Mouse (Mus musculus): ENCODE results near the gene Vmn1r209.
"Not testable (repeated sequence)": the region's sequence is repeated elsewhere in the genome, so short reads cannot be mapped to it uniquely, and the experiment has no call there.

Gene Vmn1r209

DNA sequence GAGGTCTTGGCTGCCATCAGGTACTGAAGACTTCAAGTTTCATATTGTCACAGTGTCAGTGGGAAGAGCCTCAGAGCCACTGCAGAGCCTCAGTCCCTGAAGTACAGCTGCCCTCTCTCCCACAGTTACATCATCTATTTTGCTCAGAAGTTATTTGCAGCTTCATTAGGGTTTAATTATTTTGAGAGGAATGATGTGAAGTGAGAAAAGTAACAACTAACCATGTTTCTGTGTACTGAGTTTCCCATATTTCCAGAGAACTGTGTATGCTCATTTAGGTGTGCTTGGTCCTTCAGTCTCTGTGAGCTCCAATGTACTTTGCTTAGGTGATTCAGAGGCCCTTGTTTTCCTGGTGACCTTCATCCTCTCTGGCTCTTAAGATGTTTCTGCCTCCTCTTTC lies at the start of gene Vmn1r209:
TSS of gene Vmn1r209 (minus strand) at position 101 of the 400 bp plus-strand sequence.
- DNase-seq (ENCODE audit: extremely low spot score, low read depth, low spot score) = not testable (repeated sequence)

GRCm38 (mm10) chr13:22857461-22857860 lies 48.0 kb upstream of the Vmn1r209 start, which contains the start of gene Vmn1r211:
Gene Vmn1r211, minus strand, starts transcription at chr13:22857561.
- DNase-seq (ENCODE audit: extremely low spot score, low read depth, low spot score) = no peak

GRCm38 (mm10) chr13:22854760-22855159 lies 45.3 kb upstream of the Vmn1r209 start:
- no peak for DNase-seq (ENCODE audit: extremely low spot score, low read depth, low spot score)

- DNase-seq (ENCODE audit: extremely low spot score, low read depth, low spot score) = no peak
Observed at GRCm38 (mm10) chr13:22846798-22847197, 37.3 kb upstream of the Vmn1r209 start.

- not testable (repeated sequence) for DNase-seq (ENCODE audit: extremely low spot score, low read depth, low spot score)
Observed at GRCm38 (mm10) chr13:22844304-22844703, 34.8 kb upstream of the Vmn1r209 start.

DNA sequence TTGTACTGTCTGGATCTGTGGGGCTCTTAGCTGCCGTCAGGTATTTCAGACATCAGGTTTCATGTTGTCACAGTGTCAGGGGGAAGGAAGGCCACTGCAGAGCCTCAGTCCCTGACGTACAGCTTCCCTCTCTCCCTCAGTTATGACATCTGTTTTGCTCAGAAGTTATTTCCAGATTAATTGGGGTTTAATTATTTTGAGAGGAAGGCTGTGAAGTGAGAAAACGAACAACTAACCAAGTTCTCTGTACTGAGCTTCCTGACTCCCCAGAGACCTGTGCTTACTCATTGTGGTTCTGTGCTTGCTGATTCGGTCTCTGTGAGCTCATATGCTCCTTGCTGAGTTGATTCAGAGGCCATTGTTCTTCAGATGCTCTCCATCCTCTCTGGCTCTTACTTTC lies 21.8 kb upstream of the Vmn1r209 start, which contains the start of gene Vmn1r210:
TSS of gene Vmn1r210 (minus strand) at position 101 of the 400 bp plus-strand sequence.
- DNase-seq (ENCODE audit: extremely low spot score, low read depth, low spot score) = no peak

DNA sequence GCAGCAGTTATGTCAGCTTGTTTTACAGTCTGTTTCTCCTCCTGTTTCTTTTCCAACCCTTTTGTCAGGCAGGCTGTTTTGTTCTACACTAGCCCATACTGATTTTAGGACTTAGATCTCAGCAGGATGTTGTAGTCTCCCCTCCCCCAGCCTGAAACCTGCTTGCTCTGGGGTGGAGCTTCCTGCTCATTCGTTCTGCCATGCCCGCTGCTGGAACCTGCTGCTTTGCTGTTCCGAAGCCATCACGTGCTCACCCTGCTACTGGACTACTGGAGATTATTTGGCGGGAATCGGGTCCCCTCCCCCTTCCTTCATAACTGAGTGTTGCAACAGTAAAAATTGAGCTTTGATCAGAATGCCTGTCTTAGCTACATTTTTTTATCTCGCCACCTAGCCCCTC lies 19.9 kb upstream of the Vmn1r209 start:
- not testable (repeated sequence) for DNase-seq (ENCODE audit: extremely low spot score, low read depth, low spot score)

GRCm38 (mm10) chr13:22821601-22822000 lies 12.1 kb upstream of the Vmn1r209 start:
- not testable (repeated sequence) for DNase-seq (ENCODE audit: extremely low spot score, low read depth, low spot score)

DNA sequence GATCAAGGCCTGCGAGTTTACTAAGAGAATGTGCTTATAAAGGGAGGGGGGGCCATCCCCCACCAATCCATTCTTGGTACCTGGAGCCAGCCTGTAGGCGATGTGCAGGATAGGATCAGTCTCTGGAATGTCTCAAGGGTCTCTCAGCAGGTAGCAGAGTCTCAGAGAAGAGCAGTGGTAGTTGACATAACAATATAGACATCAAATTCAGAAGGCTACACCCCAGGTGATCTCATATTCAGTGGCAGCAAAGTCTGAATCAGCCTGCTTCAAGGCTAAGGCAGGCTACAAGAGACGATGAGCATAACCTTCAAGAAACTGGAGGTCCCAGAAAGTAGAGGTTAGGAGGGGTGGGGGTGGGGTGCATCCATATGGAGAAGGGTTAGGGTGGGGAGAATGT lies 21.4 kb downstream of the Vmn1r209 start:
- not testable (repeated sequence) for DNase-seq (ENCODE audit: extremely low spot score, low read depth, low spot score)

- not testable (repeated sequence) for DNase-seq (ENCODE audit: extremely low spot score, low read depth, low spot score)
Observed at GRCm38 (mm10) chr13:22784159-22784558, 25.3 kb downstream of the Vmn1r209 start.

DNA sequence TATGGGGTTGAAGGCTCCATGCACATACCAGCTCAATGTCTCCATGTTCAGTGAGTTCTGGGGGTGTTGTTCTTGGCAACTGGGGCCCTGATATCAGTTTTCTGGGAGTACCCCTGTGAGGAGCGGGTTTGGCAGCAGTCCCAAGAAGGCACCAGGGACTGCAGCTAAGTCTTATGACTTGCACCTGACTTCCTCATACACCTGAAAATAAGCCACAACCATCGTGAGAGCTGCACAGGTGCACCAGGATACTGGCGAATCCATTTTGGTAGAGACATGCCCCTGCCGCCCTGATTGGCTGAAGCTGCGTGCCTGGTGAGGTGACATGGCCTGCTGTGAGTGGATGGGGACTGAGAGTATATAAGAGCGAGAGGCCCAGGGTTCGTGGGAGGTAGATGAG lies 32.2 kb downstream of the Vmn1r209 start, which contains the start of gene Vmn1r208:
TSS of gene Vmn1r208 (minus strand) at position 101 of the 400 bp plus-strand sequence.
- DNase-seq (ENCODE audit: extremely low spot score, low read depth, low spot score) = not testable (repeated sequence)

- DNase-seq (ENCODE audit: extremely low spot score, low read depth, low spot score) = not testable (repeated sequence)
Observed at GRCm38 (mm10) chr13:22771592-22771991, 37.9 kb downstream of the Vmn1r209 start.
